In the genomic region with DNA sequence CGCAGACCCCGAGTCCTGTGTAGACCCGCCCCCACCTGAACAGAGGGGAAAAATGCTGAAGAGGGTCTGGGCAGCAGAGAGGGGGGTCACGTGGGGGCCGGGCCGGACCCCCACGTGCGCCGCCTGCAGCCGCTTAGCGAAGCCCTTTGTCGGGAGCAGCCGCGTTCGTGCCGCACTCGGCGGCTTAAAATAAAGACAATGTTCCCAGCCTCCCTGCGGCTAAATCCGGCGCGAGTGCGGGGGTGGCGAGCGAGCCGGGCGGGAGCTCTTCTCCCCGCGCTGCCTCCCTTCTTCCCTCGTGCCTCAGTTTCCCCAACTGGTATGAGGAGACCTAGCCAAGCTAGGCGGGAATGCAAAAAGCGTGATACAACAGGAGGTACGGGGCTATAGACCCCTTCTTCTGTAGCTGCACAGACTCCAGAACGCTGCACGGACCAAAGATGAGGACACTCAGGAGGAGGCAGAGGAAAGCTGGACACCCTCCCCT, we compare ENCODE assay signal across 8 mouse cellular contexts. TPM values are rescaled to one million over a fixed set of nuclear protein-coding genes. Genes with fewer than 3 reads are reported as not detected.
DNase-seq lines count a peak whose midpoint lies in the region; ATAC-seq and TF ChIP-seq lines count a peak whose summit lies in the region.

No protein-coding gene starts in this region.

- no peaks in the 10 kb centered on the region; the same call in 1 of the 2 replicates for H3K4me1 ChIP-seq in kidney, postnatal 0 days (replicated peaks; ENCODE audit: insufficient read depth, low read length)
- no peaks in the 10 kb centered on the region for H3K4me1 ChIP-seq in neural tube, embryonic 14.5 days (ENCODE audit: control insufficient read depth, insufficient read depth, low read length)

- H3K4me3 ChIP-seq in kidney, postnatal 0 days (replicated peaks; ENCODE audit: low read depth, low read length) = peak overlapping the region; percentile 37
- H3K4me3 ChIP-seq in neural tube, embryonic 14.5 days (ENCODE audit: low read depth, low read length) = peak overlapping the region; percentile 41

- peak; percentile 25; the same call in 1 of the 2 replicates for ATAC-seq in kidney, postnatal 0 days (replicated peaks; ENCODE audit: low FRiP score, low read depth)
- peak; percentile 83 for ATAC-seq in neural tube, embryonic 14.5 days (ENCODE audit: low read depth)
- no peak for ATAC-seq in megakaryocyte progenitor cell, adult 5-6 weeks (replicated peaks; ENCODE audit: poor library complexity)

- H3K4me2 ChIP-seq in kidney, postnatal 0 days (ENCODE audit: low read length) = peak overlapping the region; percentile 85
- peak overlapping the region; percentile 96 for H3K4me2 ChIP-seq in neural tube, embryonic 14.5 days (ENCODE audit: low read depth, low read length)

- H3K36me3 ChIP-seq in kidney, postnatal 0 days (ENCODE audit: insufficient read depth, low read length) = no peaks in the 10 kb centered on the region
- H3K36me3 ChIP-seq in neural tube, embryonic 14.5 days (ENCODE audit: control insufficient read depth, insufficient read depth, low read length) = no peaks in the 10 kb centered on the region

- H3K27ac ChIP-seq in kidney, postnatal 0 days = no peak overlapping the region
- H3K27ac ChIP-seq in neural tube, embryonic 14.5 days (ENCODE audit: low read depth, low read length) = no peak overlapping the region

- DNase-seq in kidney, postnatal 0 days (ENCODE audit: low spot score) = peak; percentile 29
- DNase-seq in kidney, adult 8-10 months = no peak
- peak; percentile 55 for DNase-seq in embryo, embryonic 9.5 days (ENCODE audit: extremely low spot score)
- peak; percentile 11 to 27 for DNase-seq in heart, postnatal 14 days
- peak; percentile 91 to 93 for DNase-seq in left cerebral cortex, postnatal 36 days (ENCODE audit: low spot score in 2 of 2)
- no peak for DNase-seq in gastrocnemius, postnatal 10 days

- no peaks in the 10 kb centered on the region for H3K9me3 ChIP-seq in kidney, postnatal 0 days (replicated peaks; ENCODE audit: low read length)
- no peaks in the 10 kb centered on the region for H3K9me3 ChIP-seq in neural tube, embryonic 14.5 days (ENCODE audit: control insufficient read depth, low read length)

- intact Hi-C loops in heart, postnatal 14 days (cut with DNase I) = no loop called here
- intact Hi-C loops in left cerebral cortex, postnatal 36 days (cut with DNase I) = loop anchor here (1.0 to 5.0 kb wide), 2 partner anchors 50 to 84 kb away; no protein-coding TSS in a partner anchor

- peak overlapping the region; percentile 19; the same call in 1 of the 2 replicates for H3K9ac ChIP-seq in kidney, postnatal 0 days (ENCODE audit: low read depth, low read length)
- peak overlapping the region; percentile 64 for H3K9ac ChIP-seq in neural tube, embryonic 14.5 days (replicated peaks; ENCODE audit: low read depth, low read length)

- 2% methylated on average over 35 of the region's 35 CpGs for WGBS in kidney, postnatal 0 days
- WGBS in neural tube, embryonic 14.5 days = 2% methylated on average over 35 of the region's 35 CpGs

- TF ChIP-seq CTCF in kidney, postnatal 0 days (IDR thresholded peaks at IDR 0.05; ENCODE audit: low read depth) = no peak

- H3K27me3 ChIP-seq in kidney, postnatal 0 days (ENCODE audit: insufficient read depth, low read length) = peaks cover 5% of the 10 kb centered on the region; the same call in 1 of the 2 replicates
- H3K27me3 ChIP-seq in neural tube, embryonic 14.5 days (ENCODE audit: control insufficient read depth, insufficient read depth, low read length) = no peaks in the 10 kb centered on the region

RNA-seq across cellular contexts. Expression of gene Chrm1, which starts 1.7 kb away (rescaled TPM):
- 0.17 and 0.18 TPM in 2 replicates for polyA plus RNA-seq in kidney, postnatal 0 days (2015; fragmentation: Nextera tagmentation; extraction: Ambion mirVana)
- total RNA-seq in heart, postnatal 14 days (2021) = under 1 TPM in 1 of 2 experiments, not detected in 1; 0.05 TPM
- 100 to 1,000 TPM; 157 to 166 TPM for total RNA-seq in left cerebral cortex, postnatal 36 days (2021)
- 0.19 and 0.26 TPM in 2 replicates for polyA plus RNA-seq in neural tube, embryonic 14.5 days (2014; fragmentation: Nextera tagmentation; extraction: Ambion mirVana)
- 0.02 TPM in 1 of 2 replicates, not detected in the other for total RNA-seq in megakaryocyte progenitor cell, adult 5-6 weeks (2015)
- total RNA-seq in megakaryocyte progenitor cell, adult 5-6 weeks (2017) = not detected in 2 replicates
- under 1 TPM; 0.11 to 0.16 TPM for total RNA-seq in gastrocnemius, postnatal 10 days (2021)

RNA-seq across cellular contexts. Expression of gene Slc22a6, which starts 44.0 kb away (rescaled TPM):
- 73.8 and 93.1 TPM in 2 replicates for polyA plus RNA-seq in kidney, postnatal 0 days (2015; fragmentation: Nextera tagmentation; extraction: Ambion mirVana)
- not detected for total RNA-seq in heart, postnatal 14 days (2021)
- 1 to 10 TPM; 5.0 to 6.0 TPM for total RNA-seq in left cerebral cortex, postnatal 36 days (2021)
- 1.8 TPM in 1 of 2 replicates, not detected in the other for polyA plus RNA-seq in neural tube, embryonic 14.5 days (2014; fragmentation: Nextera tagmentation; extraction: Ambion mirVana)
- total RNA-seq in megakaryocyte progenitor cell, adult 5-6 weeks (2015) = not detected in 2 replicates
- not detected in 2 replicates for total RNA-seq in megakaryocyte progenitor cell, adult 5-6 weeks (2017)
- not detected for total RNA-seq in gastrocnemius, postnatal 10 days (2021)

Comparison
In these comparisons a context has a peak if more than half of its experiments do, and no peak if none do; other contexts are left out.
1. DNase-seq: peak in kidney, postnatal 0 days (single experiment), embryo, embryonic 9.5 days (single experiment), heart, postnatal 14 days (2 of 2) and left cerebral cortex, postnatal 36 days (2 of 2); none in kidney, adult 8-10 months (0 of 2) and gastrocnemius, postnatal 10 days (single experiment).
2. RNA of gene Chrm1, which starts 1.7 kb away (total RNA-seq): 157 to 166 TPM in left cerebral cortex, postnatal 36 days; 0.11 to 0.16 TPM in gastrocnemius, postnatal 10 days, 0.05 TPM in heart, postnatal 14 days and 0.02 TPM in megakaryocyte progenitor cell, adult 5-6 weeks; every median in the first group is over 100 times any median in the second.
3. RNA of gene Slc22a6, which starts 44.0 kb away (total RNA-seq): 5.0 to 6.0 TPM in left cerebral cortex, postnatal 36 days; not detected in gastrocnemius, postnatal 10 days, not detected in heart, postnatal 14 days and not detected in megakaryocyte progenitor cell, adult 5-6 weeks; every median in the first group is over 4 times any median in the second.